Mouse (Mus musculus): ENCODE data around the gene Cntnap1. TPM values are rescaled to one million over a fixed set of nuclear protein-coding genes. Genes with fewer than 3 reads are reported as not detected.

The Cntnap1 gene
- polyA plus RNA-seq (2014; fragmentation: Illumina TruSeq; extraction: RNeasy Lipid Tissue Mini Kit (QIAGEN cat#74804); ENCODE audit: low read depth, low replicate concordance): 0.28 TPM

GRCm38 (mm10) chr11:101170354-101170810, at the start of gene Cntnap1:
Cntnap1 (plus strand) TSS chr11:101170523.

GRCm38 (mm10) chr11:101155728-101156371, 14.5 kb upstream of the Cntnap1 start, which contains the start of gene Tubg2:
Tubg2 (plus strand) TSS chr11:101155907.

GRCm38 (mm10) chr11:101170811-101171610, 688 bp downstream of the Cntnap1 start, which contains the start of gene Plekhh3:
Plekhh3 (minus strand) TSS chr11:101171351.

GRCm38 (mm10) chr11:101174851-101175628, 4.7 kb downstream of the Cntnap1 start, which contains the start of gene Ccr10:
Ccr10 (minus strand) TSS chr11:101175443.

GRCm38 (mm10) chr11:101226065-101226701, 55.9 kb downstream of the Cntnap1 start, which contains the start of gene Ezh1:
Ezh1 (minus strand) TSS chr11:101226463.

Other genes starting within 250 kb of the Cntnap1 start
- gene Stat3, start 231.0 kb upstream of the Cntnap1 start, polyA plus RNA-seq (2014; fragmentation: Illumina TruSeq; extraction: RNeasy Lipid Tissue Mini Kit (QIAGEN cat#74804); ENCODE audit: low read depth, low replicate concordance): 28.1 TPM
- gene Cavin1, start 199.6 kb upstream of the Cntnap1 start, polyA plus RNA-seq (2014; fragmentation: Illumina TruSeq; extraction: RNeasy Lipid Tissue Mini Kit (QIAGEN cat#74804); ENCODE audit: low read depth, low replicate concordance): 61.3 TPM
- 69.0 TPM for gene Atp6v0a1, start 161.1 kb upstream of the Cntnap1 start, polyA plus RNA-seq (2014; fragmentation: Illumina TruSeq; extraction: RNeasy Lipid Tissue Mini Kit (QIAGEN cat#74804); ENCODE audit: low read depth, low replicate concordance)
- 0.47 TPM for gene Naglu, start 100.5 kb upstream of the Cntnap1 start, polyA plus RNA-seq (2014; fragmentation: Illumina TruSeq; extraction: RNeasy Lipid Tissue Mini Kit (QIAGEN cat#74804); ENCODE audit: low read depth, low replicate concordance)
- not detected for gene Hsd17b1, start 92.1 kb upstream of the Cntnap1 start, polyA plus RNA-seq (2014; fragmentation: Illumina TruSeq; extraction: RNeasy Lipid Tissue Mini Kit (QIAGEN cat#74804); ENCODE audit: low read depth, low replicate concordance)
- 2.2 TPM for gene Coasy, start 88.0 kb upstream of the Cntnap1 start, polyA plus RNA-seq (2014; fragmentation: Illumina TruSeq; extraction: RNeasy Lipid Tissue Mini Kit (QIAGEN cat#74804); ENCODE audit: low read depth, low replicate concordance)
- 98.1 TPM for gene Mlx, start 83.2 kb upstream of the Cntnap1 start, polyA plus RNA-seq (2014; fragmentation: Illumina TruSeq; extraction: RNeasy Lipid Tissue Mini Kit (QIAGEN cat#74804); ENCODE audit: low read depth, low replicate concordance)
- gene Psmc3ip, start 75.1 kb upstream of the Cntnap1 start, polyA plus RNA-seq (2014; fragmentation: Illumina TruSeq; extraction: RNeasy Lipid Tissue Mini Kit (QIAGEN cat#74804); ENCODE audit: low read depth, low replicate concordance): 0.88 TPM
- 54.4 TPM for gene Retreg3, start 50.6 kb upstream of the Cntnap1 start, polyA plus RNA-seq (2014; fragmentation: Illumina TruSeq; extraction: RNeasy Lipid Tissue Mini Kit (QIAGEN cat#74804); ENCODE audit: low read depth, low replicate concordance)
- 0.98 TPM for gene Tubg1, start 50.6 kb upstream of the Cntnap1 start, polyA plus RNA-seq (2014; fragmentation: Illumina TruSeq; extraction: RNeasy Lipid Tissue Mini Kit (QIAGEN cat#74804); ENCODE audit: low read depth, low replicate concordance)
- gene Tubg2, start 14.6 kb upstream of the Cntnap1 start, polyA plus RNA-seq (2014; fragmentation: Illumina TruSeq; extraction: RNeasy Lipid Tissue Mini Kit (QIAGEN cat#74804); ENCODE audit: low read depth, low replicate concordance): 0.25 TPM
- gene Plekhh3, start 828 bp downstream of the Cntnap1 start, polyA plus RNA-seq (2014; fragmentation: Illumina TruSeq; extraction: RNeasy Lipid Tissue Mini Kit (QIAGEN cat#74804); ENCODE audit: low read depth, low replicate concordance): 1.8 TPM
- not detected for gene Ccr10, start 4.9 kb downstream of the Cntnap1 start, polyA plus RNA-seq (2014; fragmentation: Illumina TruSeq; extraction: RNeasy Lipid Tissue Mini Kit (QIAGEN cat#74804); ENCODE audit: low read depth, low replicate concordance)
- 48.0 TPM for gene Ezh1, start 55.9 kb downstream of the Cntnap1 start, polyA plus RNA-seq (2014; fragmentation: Illumina TruSeq; extraction: RNeasy Lipid Tissue Mini Kit (QIAGEN cat#74804); ENCODE audit: low read depth, low replicate concordance)
- 4.3 TPM for gene Ramp2, start 75.5 kb downstream of the Cntnap1 start, polyA plus RNA-seq (2014; fragmentation: Illumina TruSeq; extraction: RNeasy Lipid Tissue Mini Kit (QIAGEN cat#74804); ENCODE audit: low read depth, low replicate concordance)
- 81.9 TPM for gene Vps25, start 83.2 kb downstream of the Cntnap1 start, polyA plus RNA-seq (2014; fragmentation: Illumina TruSeq; extraction: RNeasy Lipid Tissue Mini Kit (QIAGEN cat#74804); ENCODE audit: low read depth, low replicate concordance)
- gene Wnk4, start 90.0 kb downstream of the Cntnap1 start, polyA plus RNA-seq (2014; fragmentation: Illumina TruSeq; extraction: RNeasy Lipid Tissue Mini Kit (QIAGEN cat#74804); ENCODE audit: low read depth, low replicate concordance): 1.0 TPM
- gene Cntd1, start 108.5 kb downstream of the Cntnap1 start, polyA plus RNA-seq (2014; fragmentation: Illumina TruSeq; extraction: RNeasy Lipid Tissue Mini Kit (QIAGEN cat#74804); ENCODE audit: low read depth, low replicate concordance): 8.1 TPM
- gene Coa3, start 108.6 kb downstream of the Cntnap1 start, polyA plus RNA-seq (2014; fragmentation: Illumina TruSeq; extraction: RNeasy Lipid Tissue Mini Kit (QIAGEN cat#74804); ENCODE audit: low read depth, low replicate concordance): 9.6 TPM
- gene Becn1, start 131.8 kb downstream of the Cntnap1 start, polyA plus RNA-seq (2014; fragmentation: Illumina TruSeq; extraction: RNeasy Lipid Tissue Mini Kit (QIAGEN cat#74804); ENCODE audit: low read depth, low replicate concordance): 138 TPM
- gene Psme3, start 145.7 kb downstream of the Cntnap1 start, polyA plus RNA-seq (2014; fragmentation: Illumina TruSeq; extraction: RNeasy Lipid Tissue Mini Kit (QIAGEN cat#74804); ENCODE audit: low read depth, low replicate concordance): 161 TPM
- gene Aoc2, start 154.5 kb downstream of the Cntnap1 start, polyA plus RNA-seq (2014; fragmentation: Illumina TruSeq; extraction: RNeasy Lipid Tissue Mini Kit (QIAGEN cat#74804); ENCODE audit: low read depth, low replicate concordance): 0.38 TPM
- gene Aoc3, start 160.1 kb downstream of the Cntnap1 start, polyA plus RNA-seq (2014; fragmentation: Illumina TruSeq; extraction: RNeasy Lipid Tissue Mini Kit (QIAGEN cat#74804); ENCODE audit: low read depth, low replicate concordance): 15.5 TPM
- not detected for gene G6pc, start 197.0 kb downstream of the Cntnap1 start, polyA plus RNA-seq (2014; fragmentation: Illumina TruSeq; extraction: RNeasy Lipid Tissue Mini Kit (QIAGEN cat#74804); ENCODE audit: low read depth, low replicate concordance)
- gene Aarsd1, start 247.1 kb downstream of the Cntnap1 start, polyA plus RNA-seq (2014; fragmentation: Illumina TruSeq; extraction: RNeasy Lipid Tissue Mini Kit (QIAGEN cat#74804); ENCODE audit: low read depth, low replicate concordance): 5.4 TPM